Mouse (Mus musculus) heart, postnatal 14 days (tissue): Measurements from ENCODE around the gene Ikzf4. TPM values are rescaled to one million over a fixed set of nuclear protein-coding genes. Genes with fewer than 3 reads are reported as not detected.
"Not testable (repeated sequence)": the region's sequence is repeated elsewhere in the genome, so short reads cannot be mapped to it uniquely, and the experiment has no call there.

Experiments used
- DNase-seq, 2 experiments: peaks; one replicate each; pipeline ENCODE4 v3.0.0; 2021 to 2022
- intact Hi-C: fragments of 180-260 bp; cut with DNase I; formaldehyde crosslinking; loops from one replicate; pipeline ENCODE4 v1.15.1; 2025
- total RNA-seq, 2 experiments: library from RNA; stranded (reverse); gene quantifications; 2 replicates each; pipeline ENCODE4 v1.2.3; 2021

Gene Ikzf4
- total RNA-seq, 2 experiments from 2014 or later: 1.3 to 1.5 TPM

GRCm38 (mm10) chr10:128641871-128642270, 3.9 kb downstream of the Ikzf4 start:
- intact Hi-C loops: no loop called here
- no peak for DNase-seq

GRCm38 (mm10) chr10:128640891-128641290, 4.9 kb downstream of the Ikzf4 start:
- intact Hi-C loops: no loop called here
- no peak for DNase-seq

GRCm38 (mm10) chr10:128639999-128640398, 5.8 kb downstream of the Ikzf4 start:
- intact Hi-C loops: no loop called here
- no peak for DNase-seq

GRCm38 (mm10) chr10:128637011-128637410, 8.8 kb downstream of the Ikzf4 start:
- DNase-seq: no peak
- intact Hi-C loops: no loop called here

- no peak for DNase-seq
- intact Hi-C loops: no loop called here
Measured at GRCm38 (mm10) chr10:128636561-128636960, 9.2 kb downstream of the Ikzf4 start.

- DNase-seq: no peak
- intact Hi-C loops: no loop called here
Measured at GRCm38 (mm10) chr10:128635697-128636096, 10.1 kb downstream of the Ikzf4 start.

GRCm38 (mm10) chr10:128631571-128631970, 14.2 kb downstream of the Ikzf4 start:
- intact Hi-C loops: no loop called here
- DNase-seq: no peak

GRCm38 (mm10) chr10:128630306-128630705, 15.5 kb downstream of the Ikzf4 start:
- intact Hi-C loops: not testable (repeated sequence)

GRCm38 (mm10) chr10:128629746-128630145, 16.0 kb downstream of the Ikzf4 start:
- intact Hi-C loops: no loop called here
- DNase-seq: no peak

More at GRCm38 (mm10) chr10:128630306-128630705, 15.5 kb downstream of the Ikzf4 start:
- DNase-seq: not testable (repeated sequence)

- DNase-seq: no peak
- intact Hi-C loops: no loop called here
Measured at GRCm38 (mm10) chr10:128627398-128628317, 18.1 kb downstream of the Ikzf4 start.

- intact Hi-C loops: loop anchor here (1.0 kb wide), 1 partner anchor 47 kb away; no protein-coding TSS in a partner anchor
- peak; percentile 82 to 88 for DNase-seq
Measured at GRCm38 (mm10) chr10:128626311-128627310, 19.2 kb downstream of the Ikzf4 start, which contains the start of gene Rps26. TSS of gene Rps26 (minus strand) at chr10:128626747.

- no peak for DNase-seq
- intact Hi-C loops: no loop called here
Measured at GRCm38 (mm10) chr10:128625287-128625894, 20.4 kb downstream of the Ikzf4 start.

GRCm38 (mm10) chr10:128623106-128623613, 22.6 kb downstream of the Ikzf4 start:
- intact Hi-C loops, DNase-seq: not testable (repeated sequence)

GRCm38 (mm10) chr10:128622702-128623101, 23.1 kb downstream of the Ikzf4 start:
- no peak for DNase-seq
- intact Hi-C loops: no loop called here

GRCm38 (mm10) chr10:128621986-128622520, 23.7 kb downstream of the Ikzf4 start:
- intact Hi-C loops: no loop called here

GRCm38 (mm10) chr10:128620241-128620640, 25.6 kb downstream of the Ikzf4 start:
- DNase-seq: no peak
- intact Hi-C loops: no loop called here

More at GRCm38 (mm10) chr10:128621986-128622520, 23.7 kb downstream of the Ikzf4 start:
- no peak for DNase-seq

- DNase-seq, intact Hi-C loops: not testable (repeated sequence)
Measured at GRCm38 (mm10) chr10:128619148-128619547, 26.6 kb downstream of the Ikzf4 start.

- intact Hi-C loops: no loop called here
- no peak for DNase-seq
Measured at GRCm38 (mm10) chr10:128618570-128618969, 27.2 kb downstream of the Ikzf4 start.

GRCm38 (mm10) chr10:128615798-128616448, 29.9 kb downstream of the Ikzf4 start:
- DNase-seq, intact Hi-C loops: not testable (repeated sequence)
